Mouse (Mus musculus): ENCODE results near the gene Slc10a3. TPM values are rescaled to one million over a fixed set of nuclear protein-coding genes. Genes with fewer than 3 reads are reported as not detected.
"Not testable (repeated sequence)": the region's sequence is repeated elsewhere in the genome, so short reads cannot be mapped to it uniquely, and the experiment has no call there.

Slc10a3 gene
- 19.8 and 20.1 TPM in 2 replicates for polyA plus RNA-seq (2015; fragmentation: Nextera tagmentation; extraction: Ambion mirVana)

DNA sequence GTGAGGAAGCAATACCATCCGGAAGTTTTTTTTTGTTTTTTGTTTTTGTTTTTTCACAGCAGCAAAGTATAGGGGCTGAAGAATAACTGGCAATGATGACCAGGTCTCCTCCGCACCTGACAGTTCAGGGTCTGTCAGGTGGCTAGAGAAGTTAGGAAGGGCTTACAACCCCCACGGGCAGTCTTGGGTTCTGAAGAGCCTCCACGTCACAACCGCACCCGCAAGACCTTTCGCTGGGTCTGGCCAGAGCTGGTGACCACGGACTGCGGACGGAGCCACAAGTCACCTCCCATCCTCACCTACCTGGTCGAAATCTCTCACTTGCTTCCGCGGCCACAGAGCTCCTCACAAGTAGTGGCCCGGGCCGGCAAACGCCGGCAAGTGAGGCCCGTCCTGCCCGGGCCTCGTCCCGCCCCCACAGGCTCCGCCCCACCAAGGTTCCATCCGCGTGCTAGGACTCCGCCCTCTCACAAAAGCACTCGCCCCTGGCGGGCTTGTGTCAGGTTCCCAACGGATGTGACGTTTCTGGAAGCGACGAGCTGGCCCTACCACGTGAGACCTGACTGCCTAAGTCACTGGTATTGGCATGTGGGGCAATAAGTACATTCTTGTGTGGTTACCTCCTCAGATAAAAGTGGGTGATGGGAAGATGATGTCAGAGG lies at the start of gene Slc10a3, which contains the start of gene Ubl4a:
TSS of gene Slc10a3 (minus strand) at position 462 of the 662 bp plus-strand sequence.
TSS of gene Ubl4a (minus strand) at position 331 of the 662 bp plus-strand sequence.
- peak; percentile 89 for DNase-seq (ENCODE audit: low spot score)

DNA sequence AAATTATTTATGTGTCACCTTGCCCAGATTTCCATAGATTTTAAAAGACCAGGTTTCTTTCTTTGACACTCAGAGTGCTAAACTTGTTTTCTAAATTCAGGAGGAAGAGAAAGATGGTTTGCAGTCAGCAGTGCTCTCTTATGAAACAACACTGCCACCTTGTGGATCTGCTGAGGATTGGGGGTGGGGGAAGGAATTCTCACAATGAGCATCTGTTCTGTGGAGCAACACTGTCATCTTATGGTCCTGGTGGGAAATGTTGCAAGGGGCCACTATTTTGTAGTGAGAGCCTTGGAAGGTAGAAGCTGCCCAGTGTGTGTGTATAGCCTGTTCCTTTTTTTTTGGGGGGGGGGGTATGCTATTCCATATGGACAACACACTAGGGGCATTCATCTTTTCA lies 40.2 kb upstream of the Slc10a3 start:
- DNase-seq (ENCODE audit: low spot score), result peak; percentile 77

GRCm38 (mm10) chrX:74408340-74408739 lies 35.2 kb upstream of the Slc10a3 start:
- no peak for DNase-seq (ENCODE audit: low spot score)

DNA sequence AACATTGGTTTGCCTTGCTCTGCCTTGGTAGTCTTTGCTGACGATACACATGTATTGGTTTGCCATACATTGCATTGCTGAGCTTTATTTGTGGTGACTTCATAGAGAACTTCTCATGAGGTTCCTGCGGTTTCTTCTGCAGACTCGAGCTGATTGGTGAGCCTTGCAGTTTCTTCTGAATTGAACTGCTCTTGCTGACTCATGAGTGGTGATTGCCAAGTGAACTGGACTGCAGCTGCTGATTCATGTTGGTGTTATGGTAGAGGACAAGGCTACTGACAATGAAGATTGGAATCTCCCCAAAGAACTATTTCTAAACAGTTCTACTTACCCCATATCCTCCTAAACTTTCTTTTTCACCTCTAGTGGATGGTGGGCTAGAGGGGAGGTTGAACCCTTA lies 27.0 kb upstream of the Slc10a3 start:
- DNase-seq (ENCODE audit: low spot score), result no peak

DNA sequence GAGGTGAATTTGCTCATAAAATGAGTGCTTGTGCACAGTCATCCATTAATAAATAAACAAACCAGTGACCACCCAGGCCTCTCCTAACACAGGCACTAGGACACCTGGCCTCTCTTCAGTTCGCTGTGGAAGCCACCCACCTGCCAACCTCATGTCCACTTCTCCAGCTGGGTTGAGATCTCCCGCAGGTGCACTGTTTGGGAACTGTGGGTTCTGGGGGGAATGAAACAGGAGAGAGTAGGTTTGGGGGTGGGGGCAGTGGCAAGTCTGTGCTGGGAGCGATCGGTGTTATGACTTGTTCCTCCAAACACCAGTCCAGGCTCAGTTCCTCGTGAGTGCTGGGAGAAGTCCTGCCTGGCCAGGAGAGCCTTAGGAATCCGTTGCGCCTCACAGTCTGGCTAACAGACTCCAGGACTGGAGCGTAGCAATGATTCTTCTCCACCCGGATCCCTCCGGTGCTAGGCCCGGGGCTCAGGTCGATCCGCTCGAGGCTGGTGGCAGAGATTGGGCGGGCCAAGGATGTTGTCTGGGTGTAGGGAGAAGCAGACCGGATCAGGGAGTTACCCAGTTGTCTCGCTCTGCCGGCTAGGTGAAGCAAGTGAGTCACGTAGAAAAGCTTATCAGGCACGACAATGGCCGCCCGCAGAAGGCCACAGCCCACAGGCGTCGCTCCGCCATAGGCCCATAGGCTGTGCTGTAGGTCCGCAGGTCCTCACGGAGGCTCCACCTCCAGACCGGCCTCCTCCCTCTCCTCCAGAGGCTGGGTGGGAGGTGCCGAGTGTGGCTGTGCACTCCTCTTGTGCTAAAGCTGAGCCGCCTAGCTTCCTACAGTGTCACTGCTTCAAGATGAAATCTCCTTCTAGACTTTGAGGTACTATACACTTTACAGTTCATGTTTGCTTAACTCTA lies 19.6 kb upstream of the Slc10a3 start, which contains the start of the genes Fam3a and Ikbkg:
TSS of gene Fam3a (minus strand) at position 738 of the 909 bp plus-strand sequence.
TSS of gene Ikbkg (plus strand) at position 756 of the 909 bp plus-strand sequence.
- peak; percentile 87 for DNase-seq (ENCODE audit: low spot score)

GRCm38 (mm10) chrX:74388153-74388552 lies 15.0 kb upstream of the Slc10a3 start:
- DNase-seq (ENCODE audit: low spot score), result no peak

DNA sequence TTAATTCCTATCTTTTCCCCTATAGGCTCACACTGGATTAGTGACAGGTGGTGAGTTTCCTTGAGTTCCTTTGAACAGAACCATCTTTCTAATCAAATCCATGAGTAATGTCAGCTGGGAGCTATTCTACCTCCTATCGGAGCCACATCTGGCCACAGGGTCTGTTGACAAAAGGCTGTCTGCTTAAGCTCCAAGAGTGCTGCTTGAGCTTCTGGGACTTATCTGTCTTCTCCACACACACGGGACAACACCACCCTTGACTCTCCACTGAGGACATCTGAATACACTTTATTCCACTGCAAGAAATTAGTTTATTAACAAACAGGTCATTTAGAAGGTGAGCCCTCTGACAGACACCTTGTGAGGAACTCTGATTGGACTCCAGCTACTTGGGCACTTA lies 11.3 kb upstream of the Slc10a3 start:
- no peak for DNase-seq (ENCODE audit: low spot score)

DNA sequence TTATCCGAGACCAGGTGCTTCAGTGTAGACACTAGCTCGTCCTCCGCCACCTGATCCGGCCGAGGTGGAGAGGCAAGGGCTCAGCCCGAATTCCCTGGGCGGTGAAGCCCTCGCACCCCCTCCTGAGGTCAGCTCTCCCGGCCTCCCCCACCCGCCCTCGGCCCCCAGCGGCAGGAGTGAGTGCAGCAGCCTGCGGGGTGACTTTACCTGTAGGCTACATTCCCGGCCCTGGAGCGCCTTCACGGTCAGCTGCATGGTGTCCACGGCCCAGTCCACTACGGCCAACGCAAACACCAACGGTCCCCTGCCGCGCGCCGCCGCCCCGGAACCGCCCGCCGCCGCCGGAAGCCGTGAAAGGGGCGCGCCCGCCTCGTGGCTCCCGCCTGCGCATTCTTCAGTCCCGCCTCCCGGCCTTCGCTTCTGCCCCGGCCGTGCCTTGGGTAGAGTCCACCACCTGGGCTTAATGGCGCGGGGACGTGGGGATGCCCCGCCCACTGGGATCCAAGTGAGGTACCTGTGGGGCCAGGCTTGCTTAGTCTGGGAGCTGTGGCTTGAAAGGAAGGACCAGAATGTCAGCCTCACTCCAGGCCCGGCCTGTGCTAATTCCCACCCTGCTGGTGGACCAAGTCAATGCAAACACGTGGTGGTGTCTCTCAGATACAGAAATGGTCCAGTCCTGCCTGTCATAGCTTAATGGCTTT lies 4.8 kb downstream of the Slc10a3 start:
- peak; percentile 44 for DNase-seq (ENCODE audit: low spot score)

GRCm38 (mm10) chrX:74367512-74367911 lies 5.6 kb downstream of the Slc10a3 start:
- DNase-seq (ENCODE audit: low spot score), result no peak

- no peak for DNase-seq (ENCODE audit: low spot score)
Observed at GRCm38 (mm10) chrX:74359171-74359570, 14.0 kb downstream of the Slc10a3 start.

GRCm38 (mm10) chrX:74357069-74357468 lies 16.1 kb downstream of the Slc10a3 start:
- not testable (repeated sequence) for DNase-seq (ENCODE audit: low spot score)

DNA sequence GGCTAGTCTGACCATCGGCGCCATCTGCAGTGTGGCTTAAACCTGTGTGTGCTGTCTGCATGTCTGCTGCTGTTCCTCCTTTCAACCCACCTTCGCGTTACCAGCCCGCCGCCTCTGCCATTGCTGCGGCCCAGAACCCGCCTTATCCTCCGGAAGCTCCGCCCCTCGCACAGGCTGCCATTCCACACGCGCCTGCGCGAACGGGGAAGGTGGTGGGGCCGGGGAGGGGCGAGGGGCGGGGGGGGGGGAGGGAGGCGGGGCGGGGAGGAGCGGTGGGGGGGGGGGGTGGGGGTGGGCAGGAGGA lies 19.7 kb downstream of the Slc10a3 start, which contains the start of gene Lage3:
TSS of gene Lage3 (minus strand) at position 152 of the 304 bp plus-strand sequence.
- DNase-seq (ENCODE audit: low spot score), result peak; percentile 85

- DNase-seq (ENCODE audit: low spot score), result no peak
Observed at GRCm38 (mm10) chrX:74352645-74353466, 20.3 kb downstream of the Slc10a3 start.

- DNase-seq (ENCODE audit: low spot score), result no peak
Observed at GRCm38 (mm10) chrX:74330166-74330930, 42.8 kb downstream of the Slc10a3 start.

DNA sequence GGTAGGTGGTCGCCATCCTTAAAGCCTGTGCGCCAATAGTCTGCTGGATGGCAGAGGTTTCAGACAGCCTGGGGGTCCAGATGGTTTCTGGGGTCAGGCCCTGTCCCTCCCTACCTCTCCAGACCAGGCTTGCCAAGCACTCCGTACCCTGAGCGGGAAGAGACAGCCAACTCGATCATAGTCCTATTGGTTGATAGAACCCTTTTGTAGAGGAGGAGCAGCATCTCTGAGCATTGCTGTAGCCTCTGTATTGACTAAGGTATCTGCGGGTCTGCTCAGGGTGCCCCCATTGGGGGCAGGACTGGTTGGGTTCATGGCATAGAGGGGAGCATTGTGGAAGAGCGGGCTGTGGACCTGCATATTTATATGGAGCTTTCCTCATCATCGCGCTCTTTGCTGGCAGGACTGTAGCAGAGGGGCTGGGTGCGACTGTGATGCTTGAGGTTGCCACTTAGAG lies 43.9 kb downstream of the Slc10a3 start:
- no peak for DNase-seq (ENCODE audit: low spot score)

DNA sequence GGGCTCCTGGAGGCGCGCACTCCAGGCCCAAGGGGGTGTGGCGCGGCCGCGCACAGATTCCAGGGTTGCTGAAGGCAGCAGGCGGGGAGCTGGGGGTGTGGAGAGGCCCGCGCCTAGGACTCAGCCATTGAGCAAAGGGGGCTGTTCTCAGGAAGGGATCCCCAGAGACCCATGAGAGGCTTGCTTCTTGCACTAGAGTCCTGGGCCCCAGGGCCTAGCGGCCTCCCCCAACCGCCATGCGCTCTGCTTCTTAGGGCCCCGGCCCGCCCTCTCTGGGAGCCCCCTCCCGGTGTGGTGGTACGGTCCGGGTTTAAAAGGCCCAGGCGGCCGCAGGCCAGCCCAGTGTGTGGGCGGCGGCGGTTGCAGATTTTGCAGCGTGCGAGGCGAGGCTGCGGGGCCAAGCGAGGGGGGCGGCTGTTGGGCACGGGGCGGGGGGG lies 44.4 kb downstream of the Slc10a3 start, which contains the start of gene Plxna3:
TSS of gene Plxna3 (plus strand) at position 342 of the 437 bp plus-strand sequence.
- DNase-seq (ENCODE audit: low spot score), result peak; percentile 53

Data from thymus, postnatal 0 days (tissue).